In the genomic region with DNA sequence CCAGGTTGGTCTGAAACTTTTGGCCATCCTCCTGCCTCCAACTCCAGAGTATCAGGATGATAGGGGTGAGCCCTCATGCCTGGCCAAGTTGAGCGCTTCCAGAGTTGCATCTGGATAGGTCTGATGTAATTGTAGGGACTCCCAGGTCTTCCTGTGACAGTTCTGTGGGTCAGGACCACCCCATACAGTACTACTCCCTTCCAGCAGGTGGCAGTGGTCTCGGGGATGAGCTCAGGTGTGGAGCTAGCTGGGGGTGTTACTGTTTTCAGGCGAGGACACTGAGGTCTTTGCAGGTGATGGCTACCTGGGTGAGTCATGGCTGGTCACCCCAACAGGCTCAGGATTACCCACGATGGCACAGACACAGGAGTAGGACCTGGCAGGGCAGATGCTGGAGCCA, we compare ENCODE assay signal across 9 mouse cellular contexts. TPM values are rescaled to one million over a fixed set of nuclear protein-coding genes. Genes with fewer than 3 reads are reported as not detected.
DNase-seq lines count a peak whose midpoint lies in the region; ATAC-seq and TF ChIP-seq lines count a peak whose summit lies in the region.
"Had no signal": no experiment of that assay in that cellular context is flagged by ENCODE, and none has a peak within 500 bp of the region (broad histone marks: within the 10 kb centered on the region; RNA-seq: fewer than 3 reads in every experiment).

No protein-coding gene starts in this region.

- peaks cover 20% of the 10 kb centered on the region for H3K36me3 ChIP-seq in G1E (replicated peaks)
- H3K36me3 ChIP-seq in embryonic facial prominence, embryonic 10.5 days (replicated peaks) = no peaks in the 10 kb centered on the region
- H3K36me3 ChIP-seq: limb, embryonic 13.5 days had no signal

- H3K27me3 ChIP-seq in G1E (ENCODE audit: insufficient read depth, low read length) = peaks cover 46% of the 10 kb centered on the region
- H3K27me3 ChIP-seq in embryonic facial prominence, embryonic 10.5 days (replicated peaks; ENCODE audit: low read depth, poor library complexity, severe bottlenecking) = peaks cover 63% of the 10 kb centered on the region

- H3K27ac ChIP-seq in embryonic facial prominence, embryonic 10.5 days (replicated peaks) = no peak overlapping the region
- H3K27ac ChIP-seq: limb, embryonic 13.5 days had no signal

- peaks cover 43% of the 10 kb centered on the region for H3K4me1 ChIP-seq in G1E (ENCODE audit: insufficient read depth, low read depth, low read length)
- no peaks in the 10 kb centered on the region for H3K4me1 ChIP-seq in embryonic facial prominence, embryonic 10.5 days
- H3K4me1 ChIP-seq: limb, embryonic 13.5 days had no signal

- H3K9me3 ChIP-seq in G1E (replicated peaks) = no peaks in the 10 kb centered on the region
- H3K9me3 ChIP-seq in embryonic facial prominence, embryonic 10.5 days = no peaks in the 10 kb centered on the region
- H3K9me3 ChIP-seq: limb, embryonic 13.5 days had no signal

- peak; percentile 97 for TF ChIP-seq CTCF in G1E (IDR thresholded peaks at IDR 0.05; ENCODE audit: low read depth, low read length)

- no peak for ATAC-seq in G1E (ENCODE audit: extremely low read depth, insufficient number of reproducible peaks, low FRiP score, poor library complexity, severe bottlenecking)

- DNase-seq in heart, postnatal 10 days = peak; percentile 32 to 63
- DNase-seq in heart, adult 11 months = no peak
- peak; percentile 46 for DNase-seq in 3T3-L1 (ENCODE audit: low read depth, low spot score)
- peak; percentile 50 for DNase-seq in G1E (ENCODE audit: low spot score)
- DNase-seq in embryonic facial prominence, embryonic 10.5 days (ENCODE audit: low spot score) = peak; percentile 52
- peak; percentile 62 for DNase-seq in lung, postnatal 10 days
- peak; percentile 35 to 43 for DNase-seq in thymus, postnatal 36 days
- DNase-seq in layer of hippocampus, adult 9-10 months (ENCODE audit: low spot score) = no peak

- intact Hi-C loops in heart, postnatal 10 days (cut with DNase I) = loop anchor here (1.0 kb wide), 1 partner anchor 47 kb away; no protein-coding TSS in a partner anchor

- no peak overlapping the region for H3K4me3 ChIP-seq in G1E (ENCODE audit: low read depth, low read length)
- no peak overlapping the region for H3K4me3 ChIP-seq in embryonic facial prominence, embryonic 10.5 days
- H3K4me3 ChIP-seq: limb, embryonic 13.5 days had no signal

- WGBS in embryonic facial prominence, embryonic 10.5 days = 23% methylated on average over 4 of the region's 4 CpGs

RNA-seq across cellular contexts. Expression of gene Fgf4, which starts 1.0 kb away (rescaled TPM):
- not detected for total RNA-seq in heart, postnatal 10 days (2021)
- not detected in 2 replicates for total RNA-seq in G1E (2014; fragmentation: Nextera tagmentation)
- not detected in 2 replicates for total RNA-seq in G1E (2017)
- not detected in 2 replicates for polyA plus RNA-seq in G1E (2012)
- 0.16 TPM in 1 of 2 replicates, not detected in the other for polyA plus RNA-seq in embryonic facial prominence, embryonic 10.5 days (2016; fragmentation: Nextera tagmentation; extraction: Ambion mirVana)

RNA-seq across cellular contexts. Expression of gene Fgf3, which starts 8.3 kb away (rescaled TPM):
- not detected for total RNA-seq in heart, postnatal 10 days (2021)
- total RNA-seq in G1E (2014; fragmentation: Nextera tagmentation) (0.68 and 2.5 TPM in 2 replicates), G1E (2017) (6.2 and 10.3 TPM in 2 replicates)
- polyA plus RNA-seq in G1E (2012) = 14.1 and 14.8 TPM in 2 replicates
- 0.96 and 1.3 TPM in 2 replicates for polyA plus RNA-seq in embryonic facial prominence, embryonic 10.5 days (2016; fragmentation: Nextera tagmentation; extraction: Ambion mirVana)

RNA-seq across cellular contexts. Expression of gene Fgf15, which starts 50.2 kb away (rescaled TPM):
- total RNA-seq in heart, postnatal 10 days (2021) = not detected
- total RNA-seq in G1E (2014; fragmentation: Nextera tagmentation) = 121 and 129 TPM in 2 replicates
- 34.6 and 38.9 TPM in 2 replicates for total RNA-seq in G1E (2017)
- 39.2 and 48.5 TPM in 2 replicates for polyA plus RNA-seq in G1E (2012)
- 17.5 and 19.7 TPM in 2 replicates for polyA plus RNA-seq in embryonic facial prominence, embryonic 10.5 days (2016; fragmentation: Nextera tagmentation; extraction: Ambion mirVana)

Comparison
In these comparisons a context has a peak if more than half of its experiments do, and no peak if none do; other contexts are left out.
1. DNase-seq: peak in heart, postnatal 10 days (2 of 2), 3T3-L1 (single experiment), G1E (single experiment), embryonic facial prominence, embryonic 10.5 days (single experiment), lung, postnatal 10 days (single experiment) and thymus, postnatal 36 days (2 of 2); none in heart, adult 11 months (single experiment) and layer of hippocampus, adult 9-10 months (single experiment).
2. RNA of gene Fgf15, which starts 50.2 kb away (total RNA-seq): 34.6 to 129 TPM in G1E; not detected in heart, postnatal 10 days; every median in the first group is over 10 times any median in the second.